ENCODE assay signal across 15 mouse cellular contexts in genomic region chr11:79762027-79762426, GRCm38 (mm10).
A peak's percentile ranks its signal among the peaks of the same experiment; 100 is the strongest.
DNase-seq lines count a peak whose midpoint lies in the region; ATAC-seq and TF ChIP-seq lines count a peak whose summit lies in the region.
"Had no signal": no experiment of that assay in that cellular context is flagged by ENCODE, and none has a peak within 500 bp of the region (broad histone marks: within the 10 kb centered on the region; RNA-seq: fewer than 3 reads in every experiment).

No protein-coding gene starts in this region.

- DNase-seq in layer of hippocampus, adult 9-11 months: peak; percentile 64
- no peak for DNase-seq in layer of hippocampus, adult 9-10 months (ENCODE audit: low spot score)
- DNase-seq in 3T3-L1 (ENCODE audit: low read depth, low spot score): peak; percentile 82
- no peak for DNase-seq in urinary bladder, postnatal 10 days (ENCODE audit: low spot score)
- DNase-seq: adrenal gland, adult 2 months; adrenal gland, postnatal 25 days; cerebellum, adult 2 months; cerebellum, postnatal 10 days; forebrain, postnatal 0 days had no signal

- H3K4me3 ChIP-seq in C2C12 (ENCODE audit: insufficient read depth, poor library complexity, severe bottlenecking): no peak overlapping the region
- H3K4me3 ChIP-seq: embryonic facial prominence, embryonic 10.5 days; forebrain, embryonic 13.5 days; heart, embryonic 12.5 days; hindbrain, embryonic 10.5 days had no signal

- TF ChIP-seq CTCF in C2C12 (IDR thresholded peaks at IDR 0.05; ENCODE audit: control insufficient read depth, insufficient read depth, insufficient read length): no peak

- H3K27me3 ChIP-seq in C2C12 (ENCODE audit: control insufficient read depth, insufficient read depth, insufficient read length): no peaks in the 10 kb centered on the region
- H3K27me3 ChIP-seq: forebrain, embryonic 13.5 days had no signal

- H3K79me2 ChIP-seq in C2C12 (ENCODE audit: control insufficient read depth, insufficient read depth): no peaks in the 10 kb centered on the region

- ATAC-seq in frontal cortex, adult (ENCODE audit: low TSS enrichment): no peak
- ATAC-seq: forebrain, embryonic 13.5 days; forebrain, postnatal 0 days had no signal

- no peaks in the 10 kb centered on the region for H3K79me3 ChIP-seq in C2C12 (ENCODE audit: low read depth)

- H3K36me3 ChIP-seq in C2C12 (ENCODE audit: control insufficient read depth, insufficient read depth): no peaks in the 10 kb centered on the region
- H3K36me3 ChIP-seq: embryonic facial prominence, embryonic 10.5 days; heart, embryonic 12.5 days; hindbrain, embryonic 10.5 days had no signal

- H3ac ChIP-seq in C2C12 (ENCODE audit: control insufficient read depth, insufficient read length, low read depth): no peak overlapping the region

TF ChIP-seq in C2C12, 6 proteins besides CTCF, POLR2A, EP300 and RAD21:
- TF ChIP-seq CEBPB (IDR thresholded peaks at IDR 0.05; ENCODE audit: low read depth) (no peak), MYOD1 (IDR thresholded peaks at IDR 0.05; ENCODE audit: control insufficient read depth, insufficient read length, low read depth) (peak; percentile 91), USF1 (IDR thresholded peaks at IDR 0.05; ENCODE audit: low read depth) (peak; percentile 80), MAX (IDR thresholded peaks at IDR 0.05) (peak; percentile 81), FOSL1 (IDR thresholded peaks at IDR 0.05; ENCODE audit: insufficient read depth, low read length, poor library complexity, severe bottlenecking) (peak; percentile 76), MYOG (IDR thresholded peaks at IDR 0.05; ENCODE audit: control insufficient read depth, extremely low read depth, insufficient read length) (no peak)

Comparison
In these comparisons a context has a peak if more than half of its experiments do, and no peak if none do; other contexts are left out.
1. DNase-seq: peak in layer of hippocampus, adult 9-11 months (single experiment) and 3T3-L1 (single experiment); none in layer of hippocampus, adult 9-10 months (single experiment) and urinary bladder, postnatal 10 days (single experiment).